18 mouse cellular contexts compared by ENCODE assay signal in genomic region chr16:14476056-14476455, GRCm38 (mm10).
"Had no signal": no experiment of that assay in that cellular context is flagged by ENCODE, and none has a peak within 500 bp of the region (broad histone marks: within the 10 kb centered on the region; RNA-seq: fewer than 3 reads in every experiment).

No protein-coding gene starts in this region.

- H3K4me1 ChIP-seq: liver, embryonic 15.5 days; lung, embryonic 15.5 days; midbrain, embryonic 12.5 days; neural tube, embryonic 12.5 days; stomach, embryonic 15.5 days had no signal

- H3K4me2 ChIP-seq: liver, embryonic 15.5 days; lung, embryonic 15.5 days; midbrain, embryonic 12.5 days; neural tube, embryonic 12.5 days; stomach, embryonic 15.5 days had no signal

- H3K4me3 ChIP-seq: liver, embryonic 15.5 days; lung, embryonic 15.5 days; megakaryocyte, embryonic 14.5 days; midbrain, embryonic 12.5 days; neural tube, embryonic 12.5 days; stomach, embryonic 15.5 days had no signal

- H3K9me3 ChIP-seq: liver, embryonic 15.5 days; lung, embryonic 15.5 days; megakaryocyte, embryonic 14.5 days; midbrain, embryonic 12.5 days; neural tube, embryonic 12.5 days; stomach, embryonic 15.5 days had no signal

- H3K9ac ChIP-seq: liver, embryonic 15.5 days; liver, postnatal 0 days; lung, embryonic 15.5 days; midbrain, embryonic 12.5 days; neural tube, embryonic 12.5 days; stomach, embryonic 15.5 days had no signal

- H3K27ac ChIP-seq: liver, embryonic 15.5 days; lung, embryonic 15.5 days; macrophage; midbrain, embryonic 12.5 days; neural tube, embryonic 12.5 days; stomach, embryonic 15.5 days; stomach, postnatal 0 days had no signal

- DNase-seq: liver, postnatal 0 days; lung, adult 2 months; lung, postnatal 14 days; lung, postnatal 36 days; midbrain, embryonic 14.5 days; right cerebral cortex, postnatal 14 days; thymus, adult 2 months; thymus, postnatal 25 days; thymus, postnatal 4 days had no signal

- ATAC-seq: liver, postnatal 0 days; lung, postnatal 0 days had no signal

- H3K27me3 ChIP-seq: liver, embryonic 15.5 days; lung, embryonic 15.5 days; megakaryocyte, embryonic 14.5 days; midbrain, embryonic 12.5 days; neural tube, embryonic 12.5 days; stomach, embryonic 15.5 days had no signal
